Mouse (Mus musculus) thymus, postnatal 25 days (tissue): ENCODE results near the gene Hipk2.

Experiments
- DNase-seq: peaks from one replicate; pipeline ENCODE4 v3.0.0; 2022

Hipk2 gene

DNA sequence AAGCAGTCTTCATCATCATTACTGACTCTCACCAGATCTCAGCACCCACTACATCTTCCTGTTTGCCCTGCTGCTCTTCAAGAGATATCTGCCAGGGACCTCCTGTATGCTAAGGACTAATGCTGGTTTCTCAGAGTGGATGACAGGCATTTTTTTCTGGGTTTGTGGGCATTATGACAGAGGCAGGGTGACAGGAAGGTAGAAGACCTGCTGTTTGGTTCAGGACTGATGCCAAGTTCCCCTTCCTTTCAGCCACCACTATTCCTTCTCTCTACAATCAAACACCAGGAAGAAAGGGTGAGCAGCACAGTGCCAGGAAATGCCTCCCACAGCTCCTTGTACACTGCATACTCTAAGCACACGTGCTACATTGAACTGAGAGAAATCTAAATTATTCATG, 90.2 kb downstream of the Hipk2 start:
- DNase-seq: no peak

DNA sequence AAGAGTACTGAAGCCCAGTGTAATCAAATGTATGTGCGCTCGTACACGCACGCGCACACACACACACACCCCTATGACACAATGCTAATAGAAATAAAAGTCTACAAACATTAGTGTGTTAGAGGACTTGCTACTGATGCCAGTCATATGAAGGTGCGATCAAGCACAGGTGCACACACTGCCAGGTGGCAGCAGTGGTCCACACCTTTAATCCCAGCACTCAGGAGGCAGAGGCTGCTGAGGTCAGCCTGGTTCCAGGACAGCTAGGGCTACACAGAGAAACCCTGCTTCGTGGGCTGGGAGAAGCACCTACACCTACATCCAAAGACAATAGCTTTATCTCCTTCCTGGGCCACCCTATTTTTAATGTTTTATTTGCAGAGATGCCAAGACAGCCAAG, 96.6 kb downstream of the Hipk2 start:
- no peak for DNase-seq

DNA sequence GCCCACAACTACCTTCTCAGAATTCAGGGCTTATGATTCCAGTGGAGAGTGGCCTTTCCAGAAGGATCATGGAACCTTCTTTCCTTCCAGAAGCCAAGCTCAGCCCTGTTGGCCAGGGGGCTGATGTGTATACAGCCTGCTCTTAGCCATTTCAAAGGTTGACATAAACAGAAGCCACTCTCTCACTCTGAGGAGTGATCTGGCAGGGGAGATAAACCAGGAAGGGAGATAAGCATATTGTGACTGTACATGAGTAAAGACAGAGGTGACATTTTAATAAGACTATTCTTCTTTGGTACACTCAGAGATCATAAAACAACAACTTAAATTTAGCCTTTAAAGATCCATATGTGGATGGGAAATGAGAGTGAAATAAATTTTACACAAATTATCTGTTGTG, 97.1 kb downstream of the Hipk2 start:
- no peak for DNase-seq

DNA sequence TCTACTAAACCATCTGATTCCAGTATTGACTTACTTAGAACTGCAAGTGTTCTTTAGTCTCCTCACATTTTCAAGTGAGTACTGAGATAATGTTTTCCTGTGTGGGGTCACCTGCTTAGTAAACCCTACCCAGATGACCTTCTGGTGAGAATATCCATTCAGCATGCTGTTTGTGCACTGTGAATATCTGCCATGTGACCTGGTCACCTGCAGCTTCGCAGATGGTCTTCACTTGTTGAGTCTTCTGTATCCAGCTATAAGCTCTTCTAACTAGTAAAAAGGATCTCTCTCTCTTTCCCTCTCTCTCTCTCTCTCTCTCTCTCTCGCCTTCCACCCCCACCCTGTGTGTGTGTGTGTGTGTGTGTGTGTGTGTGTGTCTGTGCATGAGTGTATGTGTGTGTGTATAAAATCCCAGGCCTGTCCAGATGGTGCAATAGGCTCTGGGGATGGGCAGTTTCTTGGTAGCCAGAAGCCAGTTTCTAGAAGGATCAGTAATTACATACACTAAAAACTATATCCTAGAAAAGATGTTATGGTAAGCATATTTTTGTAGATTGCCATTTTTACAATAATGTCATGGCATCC, 99.9 kb downstream of the Hipk2 start:
- no peak for DNase-seq

DNA sequence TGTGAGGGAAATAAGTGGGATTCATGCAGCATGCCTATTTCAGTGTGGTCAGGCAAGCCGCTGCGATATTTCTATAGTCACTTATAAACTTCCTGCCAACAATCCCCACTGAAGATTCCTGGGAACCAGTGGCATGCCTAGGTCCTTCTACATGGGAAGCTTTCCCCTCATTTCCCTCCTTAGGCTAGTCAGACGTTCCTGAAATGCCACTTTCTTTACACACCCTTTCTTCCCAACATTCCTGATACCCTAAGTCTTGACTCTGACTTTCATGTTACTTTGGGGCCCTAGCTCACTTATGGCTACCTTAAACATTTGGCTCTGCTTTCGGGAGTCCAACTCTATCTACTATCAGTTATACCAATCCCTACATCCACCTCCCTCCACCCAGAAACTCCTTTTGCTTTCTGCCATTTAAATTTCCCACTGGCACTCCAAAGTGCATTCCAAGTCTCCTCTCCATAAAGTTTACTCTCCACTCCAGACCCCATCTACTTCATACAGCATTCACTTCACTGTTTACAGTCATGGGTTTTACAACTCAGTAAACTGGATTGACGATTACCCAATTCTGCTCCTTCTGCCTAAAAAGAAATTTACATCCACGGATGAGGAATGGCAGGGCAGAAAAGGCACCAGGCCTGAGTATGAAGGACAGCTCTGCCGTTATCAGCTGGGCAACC, 103.0 kb downstream of the Hipk2 start:
- no peak for DNase-seq

DNA sequence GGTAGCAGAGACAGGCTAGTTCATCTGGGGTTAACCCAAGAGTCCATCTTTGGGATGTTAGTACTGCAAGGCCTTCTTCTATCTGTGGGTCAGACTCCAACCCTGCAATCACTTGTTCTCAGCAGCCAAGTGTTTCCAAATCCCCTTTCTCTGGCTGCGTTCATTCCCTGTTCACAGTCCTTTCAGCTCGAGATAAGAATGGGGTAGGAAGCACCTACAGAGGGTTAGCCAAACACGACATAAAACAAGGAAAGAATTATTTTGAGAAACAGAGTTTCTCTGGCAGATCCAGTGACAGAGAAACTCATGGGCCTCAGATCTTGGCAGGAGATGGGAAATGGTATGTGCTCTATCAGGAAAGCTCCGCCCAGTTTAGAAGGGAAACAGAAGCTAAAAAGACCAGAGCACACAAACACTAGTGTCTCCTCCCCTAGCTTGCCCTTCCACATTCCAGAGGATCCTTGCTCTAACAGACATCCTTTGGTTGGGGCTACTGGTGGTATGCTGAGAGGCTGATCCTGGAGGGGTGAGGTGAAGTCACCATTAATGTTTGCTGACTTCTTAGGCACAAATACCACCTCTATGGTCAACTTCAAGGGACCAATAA, 104.8 kb downstream of the Hipk2 start:
- no peak for DNase-seq

DNA sequence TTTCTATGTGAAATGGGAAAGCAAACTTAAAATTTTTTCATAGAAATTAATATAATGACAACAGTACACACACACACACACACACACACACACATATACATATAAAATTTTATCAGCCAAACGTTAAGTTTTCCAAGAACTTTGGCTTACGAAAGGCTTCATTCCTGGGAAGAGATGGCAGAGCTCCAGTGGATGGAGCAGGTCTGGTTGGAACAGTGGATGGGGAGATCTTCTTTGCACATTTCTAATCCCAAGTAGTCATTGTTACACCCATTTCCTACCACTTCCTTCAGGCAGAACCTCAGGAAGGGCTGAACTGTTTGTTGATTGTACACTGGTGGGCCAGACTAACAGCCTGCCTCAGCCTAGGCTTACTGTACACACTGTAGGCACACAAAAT, 106.3 kb downstream of the Hipk2 start:
- DNase-seq: no peak

DNA sequence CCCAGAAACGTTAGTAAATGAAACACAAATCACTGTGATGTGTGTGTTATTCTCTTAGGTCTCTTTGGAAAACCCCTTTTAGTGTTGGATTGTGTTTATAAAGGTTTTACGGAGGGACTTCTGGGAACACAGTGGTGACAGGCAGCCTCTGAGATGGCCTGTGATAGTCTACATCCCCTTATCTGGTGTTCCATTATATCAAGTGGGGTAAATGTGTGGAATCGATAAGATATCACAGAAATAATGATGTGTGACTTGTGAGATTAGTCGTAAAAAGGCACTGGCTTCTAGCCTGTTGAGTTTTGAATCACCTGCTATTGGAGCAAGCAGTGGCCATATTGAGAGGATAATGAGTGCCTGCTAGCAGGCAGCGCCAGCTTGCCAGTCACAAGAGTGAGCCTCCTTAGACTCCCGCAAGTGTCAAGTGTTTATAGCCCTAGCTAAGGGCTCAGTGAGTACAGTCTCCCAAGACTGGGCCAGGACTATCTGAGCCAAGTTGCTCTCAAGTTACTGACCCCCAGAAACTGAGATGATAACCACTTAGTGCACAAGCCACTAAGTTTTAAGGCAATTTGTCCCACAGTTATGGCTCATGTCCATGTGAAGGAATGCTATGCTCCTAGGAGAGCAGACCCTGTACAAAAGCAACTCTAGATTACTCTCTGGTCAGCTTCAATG, 113.2 kb downstream of the Hipk2 start:
- no peak for DNase-seq

DNA sequence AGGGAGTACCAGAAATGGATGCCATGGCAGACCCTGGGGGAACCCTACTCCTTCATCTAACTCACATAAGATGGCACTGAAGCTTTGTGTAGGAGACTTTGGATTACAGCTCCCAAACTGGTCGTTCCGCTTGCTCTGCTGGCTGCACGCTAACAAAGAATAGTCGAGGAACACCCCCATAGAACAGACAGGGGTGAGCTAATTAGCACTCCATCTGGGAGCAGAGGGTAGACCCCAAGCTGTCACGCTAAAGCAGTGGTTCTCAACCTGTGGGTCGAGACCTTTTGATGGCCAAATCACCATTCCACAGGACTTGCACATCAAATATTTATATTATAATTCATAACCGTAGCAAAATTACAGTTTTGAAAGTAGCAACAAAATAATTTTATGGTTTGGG, 114.0 kb downstream of the Hipk2 start:
- DNase-seq: no peak

DNA sequence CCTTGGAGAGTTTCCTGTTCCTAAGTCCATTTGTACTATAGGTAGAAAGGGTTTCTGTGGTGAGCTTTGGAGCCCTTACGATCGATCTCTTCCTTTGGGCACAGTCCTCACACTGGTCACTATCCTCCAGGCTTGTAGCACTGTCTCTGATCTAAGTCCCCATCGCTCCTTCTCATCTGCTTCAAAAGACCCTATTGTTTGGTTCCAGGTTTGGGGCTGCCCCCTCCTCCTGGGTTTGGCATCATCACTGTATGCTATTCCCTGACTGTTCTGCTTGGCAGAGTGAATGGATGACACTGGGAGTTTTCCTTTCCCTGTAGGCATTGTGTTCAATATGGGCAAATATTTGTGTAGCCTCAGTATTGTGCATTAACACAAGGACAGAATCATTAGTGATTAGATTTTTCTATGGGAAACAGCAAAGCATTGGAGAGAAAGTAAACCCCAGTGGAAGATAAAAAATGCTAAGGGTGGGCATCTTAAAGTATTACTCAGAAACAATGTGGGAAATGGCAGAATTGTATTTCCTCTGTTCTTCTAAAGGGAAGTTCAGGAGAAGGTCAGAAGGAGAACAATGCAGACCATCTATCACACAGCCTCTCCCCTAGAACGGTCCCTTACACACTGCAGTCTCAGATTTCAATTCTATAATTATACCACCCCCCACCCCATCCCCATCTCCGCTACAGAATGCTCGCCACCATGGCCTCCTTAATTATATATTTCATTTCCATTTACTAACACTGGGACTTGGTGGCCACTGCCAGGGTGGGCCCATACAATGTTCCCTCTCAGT, 114.9 kb downstream of the Hipk2 start:
- no peak for DNase-seq

DNA sequence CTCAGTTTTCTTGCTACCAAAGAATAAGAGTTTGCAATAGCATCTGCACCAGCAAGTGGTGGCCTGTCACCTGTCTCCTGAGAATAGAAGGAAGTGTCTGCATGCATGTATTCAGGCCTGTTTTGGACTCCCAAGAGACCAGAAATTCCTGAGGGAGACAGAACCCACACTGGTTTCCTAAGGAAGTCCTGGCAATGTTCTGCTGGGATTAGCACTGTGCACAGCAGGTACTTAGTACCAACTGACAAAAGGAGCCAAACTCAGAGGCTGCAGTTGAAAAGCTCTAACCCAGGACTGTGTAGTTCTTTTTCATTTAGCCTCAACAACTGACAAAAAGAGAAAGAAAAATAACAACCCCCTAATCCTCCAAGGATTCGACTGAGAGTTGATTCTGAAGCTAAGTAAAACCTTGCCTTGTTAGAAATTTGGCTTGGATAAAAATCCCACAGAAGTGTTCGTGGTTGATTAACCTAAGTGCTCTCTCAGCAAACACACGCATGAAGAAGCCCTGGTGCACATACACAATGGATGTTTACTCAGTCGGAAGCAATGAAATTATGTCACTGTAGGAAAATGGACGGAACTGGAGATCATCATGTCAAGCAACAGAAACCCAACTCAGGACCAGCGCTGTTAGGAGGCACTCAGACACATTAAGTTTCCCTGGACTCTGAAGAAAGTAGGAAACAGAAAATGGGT, 115.9 kb downstream of the Hipk2 start:
- DNase-seq: no peak

DNA sequence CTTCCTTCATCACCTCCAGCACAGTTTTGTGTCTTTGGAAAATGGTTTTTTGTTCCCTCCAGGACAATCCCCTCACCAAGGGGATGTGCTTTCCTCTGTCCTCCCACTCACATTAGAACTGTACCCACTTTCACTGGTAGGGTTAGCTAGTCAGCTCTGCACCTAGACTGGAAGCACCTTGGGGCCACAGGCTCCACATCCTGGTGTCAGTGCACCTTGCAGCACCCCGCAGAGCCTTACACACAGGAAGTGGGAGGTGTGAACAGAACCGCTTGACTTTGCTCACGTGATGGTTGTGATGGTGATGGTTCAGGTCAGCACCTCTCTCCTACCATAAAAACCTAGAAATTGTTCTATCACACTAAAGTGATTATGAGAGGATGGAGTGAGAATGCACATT, 116.8 kb downstream of the Hipk2 start:
- DNase-seq: peak; percentile 5

DNA sequence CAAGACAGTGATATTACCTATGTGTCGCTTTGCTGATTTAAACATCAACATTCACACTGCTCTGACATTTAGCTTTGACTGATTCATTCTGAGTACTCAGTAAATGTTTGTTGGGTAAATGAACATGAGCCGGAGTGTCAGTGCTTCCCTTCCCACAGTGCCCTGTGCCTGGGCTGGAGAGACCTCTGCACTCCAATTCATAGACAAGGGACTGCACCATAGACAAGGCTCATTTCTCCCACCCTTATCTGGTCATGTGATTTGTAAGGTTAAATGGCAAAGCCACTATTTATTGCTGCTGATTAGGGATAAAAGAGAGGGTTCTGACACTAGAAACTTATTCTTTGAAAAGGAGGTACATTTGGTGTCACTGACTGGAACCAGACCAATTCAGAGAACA, 118.4 kb downstream of the Hipk2 start:
- DNase-seq: no peak

DNA sequence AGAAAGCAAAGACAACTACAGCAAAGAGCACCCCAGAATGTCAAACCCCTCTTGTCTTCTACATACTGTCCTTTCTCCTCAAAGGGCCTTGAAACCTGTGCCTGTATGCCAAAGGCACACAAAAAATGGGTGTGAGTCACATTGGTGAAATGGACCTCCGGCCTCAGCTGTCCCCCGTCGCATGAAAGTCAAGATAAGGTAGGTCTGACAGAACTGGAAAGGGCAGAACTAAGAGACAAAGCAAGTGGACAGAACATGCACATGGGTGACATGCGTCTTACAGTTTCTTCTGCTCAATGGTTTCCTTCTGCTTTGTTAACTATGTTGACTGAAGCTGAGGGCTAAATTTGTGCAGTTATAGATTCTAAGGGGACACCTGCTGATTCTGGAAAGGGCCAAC, 119.0 kb downstream of the Hipk2 start:
- DNase-seq: no peak

DNA sequence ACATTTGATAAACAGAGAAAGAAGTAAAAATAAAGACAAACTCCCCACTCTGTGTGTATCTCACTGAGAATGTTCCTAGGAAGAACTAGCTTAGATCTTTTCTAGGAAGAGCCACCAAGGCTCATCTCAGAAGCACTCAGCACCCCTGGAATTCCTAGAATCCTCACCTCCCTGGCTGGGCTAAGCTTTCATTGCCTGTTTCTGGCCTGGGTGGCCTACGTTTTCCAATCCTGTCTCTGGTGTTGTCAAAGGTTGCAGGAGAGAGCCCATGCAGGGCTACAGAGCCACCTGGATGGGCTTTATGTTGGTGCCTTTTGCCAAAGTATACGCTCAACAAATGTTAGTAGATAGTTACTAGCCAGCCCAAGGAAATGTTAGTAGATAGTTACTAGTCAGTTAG, 120.0 kb downstream of the Hipk2 start:
- DNase-seq: no peak

DNA sequence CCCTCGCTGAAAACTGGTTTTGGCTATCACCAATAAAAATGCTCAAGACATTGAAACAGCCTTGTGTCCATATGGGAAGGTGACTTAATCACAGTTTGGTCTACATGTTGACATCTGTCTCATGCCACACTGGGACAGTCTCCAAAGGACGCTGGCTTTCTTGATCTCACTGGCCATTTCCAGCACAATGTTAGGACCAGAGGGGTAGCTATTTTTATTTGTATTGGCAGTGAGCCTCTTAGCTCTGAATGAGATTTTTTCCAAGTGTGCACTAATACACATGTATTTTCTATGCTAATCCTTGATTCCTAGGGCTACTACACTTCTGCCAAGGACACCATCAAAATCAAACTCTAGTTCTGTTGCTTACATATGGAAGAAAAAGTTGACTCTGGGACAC, 120.8 kb downstream of the Hipk2 start:
- no peak for DNase-seq

DNA sequence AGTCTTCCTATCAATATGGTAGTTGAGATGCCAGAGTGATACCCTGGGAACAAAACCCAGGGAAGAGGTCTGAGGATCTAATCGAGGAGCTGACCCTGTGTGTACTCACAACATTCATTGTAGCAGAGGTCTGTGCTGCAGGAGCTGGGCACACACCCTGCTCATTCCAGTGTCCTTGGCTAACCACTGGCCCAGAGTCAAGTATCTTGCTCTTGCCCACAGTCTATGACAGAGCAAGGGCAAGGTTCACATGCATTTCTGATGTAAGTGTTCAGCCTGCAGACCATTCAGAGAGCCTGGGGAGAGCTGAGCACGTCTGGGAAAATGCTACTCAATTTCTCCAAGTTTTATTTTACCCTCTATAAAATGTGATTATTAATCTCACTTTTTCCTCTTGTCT, 122.2 kb downstream of the Hipk2 start:
- no peak for DNase-seq

DNA sequence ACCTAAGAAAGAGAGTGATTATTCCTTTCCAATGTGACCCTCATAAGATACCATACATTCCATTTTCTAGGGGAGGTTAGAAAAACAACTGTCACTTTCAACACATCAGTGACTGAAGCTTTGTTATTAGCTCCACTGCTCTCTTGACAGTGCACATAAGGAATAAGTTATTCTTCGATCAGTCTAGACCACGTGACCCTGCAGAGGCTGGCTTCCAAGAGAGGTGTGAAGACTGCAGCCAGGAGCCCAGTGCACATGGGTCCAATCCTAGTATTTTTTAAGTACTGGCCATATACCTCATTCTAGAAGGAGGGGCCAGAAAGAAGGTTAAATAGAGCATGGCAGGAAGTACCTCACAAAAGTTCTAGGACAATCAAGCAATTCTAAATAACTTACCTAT, 122.9 kb downstream of the Hipk2 start:
- DNase-seq: no peak

DNA sequence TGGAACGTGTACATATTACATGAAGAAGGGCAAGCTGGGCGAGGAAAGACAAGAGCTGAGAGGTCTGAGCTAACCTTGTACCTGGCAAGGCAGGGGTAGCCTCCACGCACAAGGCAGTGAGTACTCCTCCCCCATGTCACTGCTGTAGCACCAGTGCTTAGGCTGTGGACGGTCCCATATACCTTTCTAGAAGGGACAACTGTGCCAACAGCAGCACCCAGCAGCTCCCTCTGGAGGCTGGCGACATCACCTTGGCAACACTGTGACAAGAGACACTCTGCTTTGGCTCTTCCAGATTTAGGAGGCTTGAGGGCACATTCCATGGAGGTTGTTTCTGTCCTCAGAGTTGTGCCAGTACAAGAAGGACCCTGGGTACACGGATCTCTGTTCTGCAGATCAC, 123.5 kb downstream of the Hipk2 start:
- DNase-seq: no peak

DNA sequence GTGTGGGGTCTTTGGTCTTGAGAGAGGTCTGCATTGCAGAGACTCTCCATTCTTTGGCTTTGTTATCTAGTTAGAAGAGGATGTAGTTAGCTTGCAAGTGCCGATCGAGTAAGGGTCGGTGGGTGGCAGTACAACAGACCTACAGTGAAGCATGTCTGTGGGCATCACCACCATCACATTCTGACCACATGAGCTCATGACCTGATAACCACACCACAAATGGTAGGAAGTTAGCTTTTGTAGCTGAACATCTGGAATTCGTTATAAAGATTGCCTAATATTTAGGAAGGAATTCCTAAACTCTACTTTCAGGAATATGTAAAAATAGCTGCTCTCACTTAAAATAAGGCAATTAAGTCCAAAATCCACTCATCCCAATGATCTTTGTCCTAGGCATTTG, 127.9 kb downstream of the Hipk2 start:
- DNase-seq: no peak

DNA sequence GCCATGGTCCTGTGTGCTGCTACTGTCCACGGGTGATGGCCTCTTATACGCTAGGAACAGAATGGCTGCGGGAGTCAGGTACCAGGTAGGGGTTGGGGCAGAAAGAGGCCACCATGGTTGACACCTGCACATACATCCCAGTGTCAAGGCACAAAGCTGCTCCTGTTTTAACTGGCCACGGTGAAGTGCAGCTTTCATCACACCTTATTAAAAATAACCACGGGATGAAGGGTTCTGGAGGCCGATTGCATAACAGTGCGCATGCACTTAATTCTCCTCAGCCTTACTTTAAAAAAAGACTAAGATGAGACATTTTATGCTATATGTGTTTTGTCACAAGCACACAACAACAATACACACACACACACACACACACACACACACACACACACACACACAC, 132.6 kb downstream of the Hipk2 start:
- no peak for DNase-seq

DNA sequence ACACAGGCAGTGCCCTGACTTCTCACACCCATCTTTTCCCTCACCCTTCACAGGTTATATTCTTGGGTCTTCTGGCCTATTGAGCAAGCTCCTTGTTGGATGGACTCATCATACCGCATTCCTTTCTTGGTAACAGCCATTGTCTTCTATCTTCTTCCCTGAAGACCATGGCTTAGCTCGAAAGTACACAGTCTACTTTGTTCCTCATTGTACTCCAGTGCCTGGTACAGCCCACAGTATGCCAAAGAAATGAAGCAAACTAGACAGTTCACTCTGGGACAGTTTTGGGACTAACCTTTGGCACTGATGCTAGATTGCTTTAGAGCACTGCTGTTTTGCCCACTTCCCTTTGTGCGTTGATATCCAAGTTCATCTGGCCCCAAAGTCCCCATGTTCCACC, 133.5 kb downstream of the Hipk2 start:
- DNase-seq: no peak

DNA sequence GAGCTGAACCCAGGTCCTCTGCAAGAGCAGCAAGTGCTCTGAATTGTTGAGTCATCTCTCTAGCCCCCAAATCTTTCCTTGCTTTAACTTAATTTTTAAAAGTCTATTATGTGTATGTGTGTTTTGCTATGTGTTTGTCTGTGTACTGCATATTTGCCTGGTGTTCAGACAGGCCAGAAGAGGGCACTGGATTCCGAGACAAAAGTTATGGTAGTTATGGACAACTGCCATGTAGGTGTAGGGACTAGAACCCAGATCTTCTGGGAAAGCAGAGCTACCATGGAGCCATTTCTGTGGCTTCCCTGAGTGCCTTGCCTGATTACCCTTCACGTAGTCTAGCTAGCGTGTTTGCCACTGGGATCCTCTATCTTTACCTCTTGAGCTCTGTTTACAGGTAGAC, 134.9 kb downstream of the Hipk2 start:
- DNase-seq: no peak
